Mouse (Mus musculus) embryonic facial prominence, embryonic 14.5 days (tissue): ENCODE results near the gene Cbx2. TPM values are rescaled to one million over a fixed set of nuclear protein-coding genes. Genes with fewer than 3 reads are reported as not detected.

Experiments used
- ATAC-seq: fragments of 200-750 bp; cut with Nextera tagmentation; 2 replicates; pipeline ENCODE4 v1.8.0; 2017; ENCODE audit warnings: low read depth, moderate number of reproducible peaks, moderate TSS enrichment
- DNase-seq: peaks from one replicate; pipeline ENCODE4 v3.0.0-alpha.2; 2015; ENCODE audit warnings: low spot score
- H3K27ac ChIP-seq: fragments of 300-500 bp; sonication (generic); replicated peaks from 2 replicates; pipeline ENCODE4 v1.5.1; 2014; ENCODE audit warnings: low read depth, mild to moderate bottlenecking, low read length, moderate library complexity
- H3K27me3 ChIP-seq: fragments of 300-500 bp; sonication (generic); replicated peaks from 2 replicates; pipeline ENCODE4 v1.6.1; 2014; ENCODE audit warnings: low read length; ENCODE audit not compliant: control insufficient read depth, insufficient read depth
- H3K36me3 ChIP-seq: fragments of 300-500 bp; sonication (generic); 2 replicates; pipeline ENCODE4 v1.6.1; 2014; ENCODE audit warnings: low read length, mixed read lengths; ENCODE audit not compliant: control insufficient read depth, insufficient read depth
- H3K4me1 ChIP-seq: fragments of 300-500 bp; sonication (generic); 2 replicates; pipeline ENCODE4 v1.6.1; 2014; ENCODE audit warnings: antibody characterized with exemption, low read length; ENCODE audit not compliant: control insufficient read depth, insufficient read depth
- H3K4me2 ChIP-seq: fragments of 300-500 bp; sonication (generic); 2 replicates; pipeline ENCODE4 v1.6.1; 2014; ENCODE audit warnings: low read depth, mild to moderate bottlenecking, low read length, moderate library complexity, mixed read lengths
- H3K4me3 ChIP-seq: fragments of 300-500 bp; sonication (generic); 2 replicates; pipeline ENCODE4 v1.5.1; 2014; ENCODE audit warnings: low read depth, mild to moderate bottlenecking, low read length
- H3K9ac ChIP-seq: fragments of 300-500 bp; sonication (generic); 2 replicates; pipeline ENCODE4 v1.6.1; 2014; ENCODE audit warnings: low read depth, mild to moderate bottlenecking, low read length, moderate library complexity, mixed read lengths
- H3K9me3 ChIP-seq: fragments of 300-500 bp; sonication (generic); 2 replicates; pipeline ENCODE4 v1.6.1; 2016; ENCODE audit warnings: low read length; ENCODE audit not compliant: control insufficient read depth
- WGBS: fragments of 180-500 bp; shearing (Covaris S2); extraction: QIAGEN DNeasy Blood & Tissue Kit; methylation state at CpG from one replicate; pipeline ENCODE4 v1.1.7; 2014; 5-methylcytosine and 5-hydroxymethylcytosine counted together
- polyA plus RNA-seq: library from polyadenylated mRNA; unstranded; fragments of >200 nt; fragmentation: Nextera tagmentation; extraction: Ambion mirVana; gene quantifications from 2 replicates; pipeline ENCODE4 v1.2.1, GENCODE M21; 2014

Cbx2 gene
- polyA plus RNA-seq, 1 experiment from 2014 or later, result 23.9 TPM

DNA sequence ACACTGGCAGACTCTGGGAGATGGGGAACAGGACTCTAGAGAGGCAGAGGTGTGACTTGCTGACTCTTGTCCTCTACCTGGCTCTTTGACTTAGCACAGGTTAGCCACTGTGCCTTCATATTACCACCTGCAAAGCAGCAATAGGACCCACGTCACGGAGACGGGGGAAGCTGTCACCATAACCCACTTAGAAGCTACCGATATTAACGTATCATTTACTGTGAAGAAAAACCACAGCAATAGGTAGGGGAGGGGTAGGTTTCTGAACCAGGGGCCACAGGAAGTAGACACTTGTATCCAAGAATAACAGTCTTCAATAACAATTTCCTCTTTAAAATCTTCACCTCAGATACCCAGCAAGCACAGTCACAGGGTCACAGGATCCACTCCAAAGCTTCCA is 53.0 kb downstream of the Cbx2 start:
- no peak overlapping the region for H3K4me2 ChIP-seq
- H3K36me3 ChIP-seq, result peaks cover 19% of the 10 kb centered on the region
- DNase-seq, result no peak
- WGBS, result 75% methylated on average over 5 of the region's 5 CpGs
- H3K4me3 ChIP-seq, result no peak overlapping the region
- no peak overlapping the region for H3K9ac ChIP-seq
- H3K4me1 ChIP-seq, result peaks cover 29% of the 10 kb centered on the region
- no peaks in the 10 kb centered on the region for H3K9me3 ChIP-seq
- H3K27ac ChIP-seq, result no peak overlapping the region
- peaks cover 4% of the 10 kb centered on the region; the same call in 1 of the 2 replicates for H3K27me3 ChIP-seq
- no peak for ATAC-seq

DNA sequence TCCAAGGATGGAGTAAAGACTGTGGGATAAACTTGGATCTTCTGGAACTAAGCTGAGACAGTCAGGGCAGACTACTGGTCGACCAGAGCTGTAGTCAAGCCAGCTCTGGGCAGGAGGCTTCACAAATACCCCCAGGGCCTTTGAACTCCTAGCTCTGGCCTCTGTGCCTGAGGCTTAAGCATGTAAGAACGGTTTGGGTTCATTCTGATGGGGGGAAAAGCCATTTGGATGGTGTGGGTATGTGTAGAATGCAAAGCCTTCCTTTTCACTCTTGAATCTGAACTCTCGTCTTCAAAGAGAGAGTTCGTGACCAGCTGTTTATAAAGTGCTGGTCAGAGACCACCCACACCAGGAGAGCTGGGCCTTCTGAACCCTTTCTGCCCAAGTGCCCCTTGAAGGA is 55.0 kb downstream of the Cbx2 start:
- H3K27ac ChIP-seq, result no peak overlapping the region
- DNase-seq (no peak), ATAC-seq (no peak)
- WGBS, result 77% methylated on average over 4 of the region's 4 CpGs
- H3K4me1 ChIP-seq, result peaks cover 33% of the 10 kb centered on the region
- no peak overlapping the region for H3K4me2 ChIP-seq
- H3K9ac ChIP-seq, result no peak overlapping the region
- peaks cover 23% of the 10 kb centered on the region for H3K27me3 ChIP-seq
- H3K9me3 ChIP-seq, result no peaks in the 10 kb centered on the region
- H3K36me3 ChIP-seq, result peaks cover 37% of the 10 kb centered on the region
- no peak overlapping the region for H3K4me3 ChIP-seq

DNA sequence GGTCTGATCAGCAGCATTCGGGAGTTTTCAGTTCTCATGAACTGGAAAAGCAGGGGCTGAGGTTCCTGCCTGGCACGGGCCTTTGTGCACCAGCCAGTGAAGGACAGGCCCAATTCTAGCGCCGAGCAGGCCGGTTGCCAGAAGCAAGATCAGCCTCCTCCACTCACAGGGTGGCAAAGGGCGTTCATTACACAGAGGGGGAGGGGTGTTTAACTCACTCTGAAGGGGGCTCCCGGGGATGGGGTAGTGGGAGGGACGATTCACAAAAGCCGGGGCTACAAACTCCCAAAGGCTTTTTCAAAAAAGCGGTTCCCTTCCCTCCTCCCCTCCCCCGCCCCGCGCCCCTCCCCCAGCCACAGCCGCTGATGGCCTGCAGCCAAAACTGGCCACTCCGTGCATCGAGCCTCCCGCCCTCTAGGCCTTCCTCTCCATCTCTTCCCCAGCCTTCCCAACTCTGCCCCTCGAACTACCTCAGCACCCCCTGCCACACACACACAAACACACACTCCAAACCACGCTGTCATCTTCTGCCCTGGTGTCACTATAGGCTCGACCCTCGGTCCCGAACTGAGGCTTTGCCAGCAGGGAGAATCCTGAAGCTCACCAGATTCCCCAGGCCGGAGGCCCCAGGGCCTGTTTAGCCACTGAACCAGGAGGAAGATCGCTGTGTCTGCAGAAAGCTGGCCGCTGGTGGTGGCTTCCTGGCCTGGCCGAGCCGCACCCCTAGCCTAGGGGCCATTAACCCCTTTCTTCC is 56.1 kb downstream of the Cbx2 start:
- Histone ChIP-seq H3K27ac (no peak overlapping the region), H3K27me3 (peaks cover 24% of the 10 kb centered on the region), H3K4me2 (peak overlapping the region; percentile 40), H3K4me3 (no peak overlapping the region), H3K36me3 (peaks cover 37% of the 10 kb centered on the region), H3K4me1 (peaks cover 35% of the 10 kb centered on the region), H3K9ac (peak overlapping the region; percentile 52), H3K9me3 (no peaks in the 10 kb centered on the region)
- ATAC-seq (peak; percentile 42), DNase-seq (peak; percentile 75)
- 11% methylated on average over 22 of the region's 27 CpGs for WGBS

DNA sequence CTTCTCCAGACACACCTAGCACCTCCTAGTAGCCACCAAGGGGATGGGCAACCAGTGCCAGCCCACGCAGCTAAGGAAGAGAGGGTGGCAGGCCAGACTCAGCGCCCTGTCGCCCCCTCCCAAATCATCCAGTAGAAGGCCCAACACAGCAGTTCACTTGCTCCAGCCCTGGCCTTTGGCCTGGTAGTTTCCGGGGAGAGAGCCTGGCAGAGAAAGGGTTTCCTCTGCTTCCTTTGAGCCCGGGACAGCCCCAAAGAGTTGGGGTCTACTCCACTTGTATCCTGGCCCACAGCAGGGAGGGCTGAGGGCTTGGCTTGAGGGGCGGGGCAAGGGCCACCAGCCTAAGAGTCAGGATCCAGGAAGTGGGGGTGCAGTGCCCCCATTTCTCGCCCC is 56.7 kb downstream of the Cbx2 start:
- Histone ChIP-seq H3K4me3 (no peak overlapping the region), H3K4me2 (peak overlapping the region; percentile 40), H3K27ac (no peak overlapping the region), H3K4me1 (peaks cover 36% of the 10 kb centered on the region), H3K27me3 (peaks cover 24% of the 10 kb centered on the region), H3K9me3 (no peaks in the 10 kb centered on the region), H3K36me3 (peaks cover 37% of the 10 kb centered on the region), H3K9ac (peak overlapping the region; percentile 52)
- DNase-seq (no peak), ATAC-seq (no peak)
- WGBS, result 49% methylated on average over 7 of the region's 7 CpGs

DNA sequence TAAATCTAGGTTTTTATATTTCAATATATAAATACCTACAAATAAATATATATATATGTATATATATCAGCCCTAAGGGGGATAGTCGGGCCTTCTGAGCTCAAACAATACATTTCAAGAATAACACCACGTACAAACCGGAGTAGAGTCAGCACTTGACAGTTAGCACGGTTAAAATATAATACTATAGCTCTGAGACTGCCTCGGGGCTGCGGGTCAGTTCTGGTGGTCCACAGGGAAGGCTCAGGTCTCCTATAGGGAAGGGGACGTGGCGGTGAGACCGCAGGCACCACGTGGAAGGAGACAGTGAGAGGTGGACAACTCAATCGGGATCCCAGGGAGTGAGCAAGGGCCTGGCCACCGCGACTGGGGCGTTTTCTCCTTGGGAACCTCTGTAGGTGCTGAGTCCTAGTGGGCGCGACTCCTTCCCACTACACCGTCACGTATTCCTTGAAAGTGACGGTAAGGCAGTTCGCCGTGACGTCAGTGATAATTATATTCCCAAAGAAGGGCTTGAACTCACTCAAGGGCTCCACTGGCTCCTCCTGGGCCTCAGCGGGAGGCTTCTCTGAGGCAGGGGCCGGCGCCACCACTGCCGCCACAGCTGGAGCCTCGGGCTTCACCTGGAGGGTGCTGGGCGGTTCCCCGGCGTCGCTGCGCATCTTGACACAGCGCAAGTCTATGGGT is 57.8 kb downstream of the Cbx2 start:
- Histone ChIP-seq H3K9me3 (no peaks in the 10 kb centered on the region), H3K4me2 (peak overlapping the region; percentile 2; the same call in 1 of the 2 replicates), H3K4me1 (peaks cover 40% of the 10 kb centered on the region), H3K9ac (no peak overlapping the region), H3K27ac (no peak overlapping the region), H3K27me3 (peaks cover 24% of the 10 kb centered on the region), H3K36me3 (peaks cover 37% of the 10 kb centered on the region), H3K4me3 (peak overlapping the region; percentile 11)
- DNase-seq (no peak), ATAC-seq (no peak)
- WGBS, result 41% methylated on average over 32 of the region's 33 CpGs

Other genes with a start within 250 kb of the Cbx2 start
- gene Rbfox3, start 111.4 kb upstream of the Cbx2 start, polyA plus RNA-seq, result 3.4 and 3.5 TPM in 2 replicates
- gene Enpp7, start 34.8 kb upstream of the Cbx2 start, polyA plus RNA-seq, result not detected in 2 replicates
- gene Cbx8, start 18.0 kb downstream of the Cbx2 start, polyA plus RNA-seq, result 9.6 and 10.1 TPM in 2 replicates
- 11.0 and 13.5 TPM in 2 replicates for gene Cbx4, start 63.3 kb downstream of the Cbx2 start, polyA plus RNA-seq
- 11.7 and 13.2 TPM in 2 replicates for gene Tbc1d16, start 205.5 kb downstream of the Cbx2 start, polyA plus RNA-seq
- gene Ccdc40, start 205.6 kb downstream of the Cbx2 start, polyA plus RNA-seq, result 3.2 and 7.6 TPM in 2 replicates
- gene Gaa, start 244.9 kb downstream of the Cbx2 start, polyA plus RNA-seq, result 82.0 and 89.4 TPM in 2 replicates